Mouse (Mus musculus) lung, embryonic 14.5 days (tissue): Measurements from ENCODE around the gene E030018B13Rik. TPM values are rescaled to one million over a fixed set of nuclear protein-coding genes. Genes with fewer than 3 reads are reported as not detected.
A peak's percentile ranks its signal among the peaks of the same experiment; 100 is the strongest.

Source experiments
- ATAC-seq: fragments of 200-750 bp; cut with Nextera tagmentation; 2 replicates; pipeline ENCODE4 v1.8.0; 2017; ENCODE audit warnings: mild to moderate bottlenecking, moderate TSS enrichment, moderate library complexity; ENCODE audit not compliant: insufficient read depth
- DNase-seq: peaks from one replicate; pipeline ENCODE4 v3.0.0-alpha.2; 2015
- H3K27ac ChIP-seq: fragments of 300-500 bp; sonication (generic); 2 replicates; pipeline ENCODE4 v1.5.1; 2014; ENCODE audit warnings: low read depth, mild to moderate bottlenecking, moderate library complexity
- H3K27me3 ChIP-seq: fragments of 300-500 bp; sonication (generic); 2 replicates; pipeline ENCODE4 v1.6.1; 2014; ENCODE audit warnings: low read length, control low read depth; ENCODE audit not compliant: insufficient read depth
- H3K36me3 ChIP-seq: fragments of 300-500 bp; sonication (generic); 2 replicates; pipeline ENCODE4 v1.6.1; 2014; ENCODE audit warnings: control low read depth; ENCODE audit not compliant: insufficient read depth
- H3K4me1 ChIP-seq: fragments of 300-500 bp; sonication (generic); 2 replicates; pipeline ENCODE4 v1.6.1; 2014; ENCODE audit warnings: antibody characterized with exemption, control low read depth; ENCODE audit not compliant: insufficient read depth
- H3K4me2 ChIP-seq: fragments of 300-500 bp; sonication (generic); 2 replicates; pipeline ENCODE4 v1.6.1; 2014; ENCODE audit warnings: mild to moderate bottlenecking
- H3K4me3 ChIP-seq: fragments of 300-500 bp; sonication (generic); 2 replicates; pipeline ENCODE4 v1.5.1; 2014; ENCODE audit warnings: low read depth, low read length
- H3K9ac ChIP-seq: fragments of 300-500 bp; sonication (generic); 2 replicates; pipeline ENCODE4 v1.6.1; 2014
- H3K9me3 ChIP-seq: fragments of 300-500 bp; sonication (generic); 2 replicates; pipeline ENCODE4 v1.6.1; 2016; ENCODE audit warnings: low read depth, low read length, control low read depth
- CTCF ChIP-seq: IDR thresholded peaks from 2 replicates; pipeline ENCODE4 v1.5.1; 2016; ENCODE audit warnings: antibody characterized with exemption, low read depth
- WGBS: fragments of 180-500 bp; shearing (Covaris S2); extraction: QIAGEN DNeasy Blood & Tissue Kit; methylation state at CpG from one replicate; pipeline ENCODE4 v1.1.7; 2014; 5-methylcytosine and 5-hydroxymethylcytosine counted together
- polyA plus RNA-seq: library from polyadenylated mRNA; unstranded; fragments of >200 nt; fragmentation: Nextera tagmentation; extraction: Ambion mirVana; gene quantifications from 2 replicates; pipeline ENCODE4 v1.2.1, GENCODE M21; 2014

The E030018B13Rik gene
- polyA plus RNA-seq, 1 experiment from 2014 or later, result 0.18 TPM

GRCm38 (mm10) chr7:63879583-63879982 is 37.1 kb upstream of the E030018B13Rik start:
- Histone ChIP-seq H3K4me3 (no peak overlapping the region), H3K27ac (no peak overlapping the region), H3K27me3 (no peaks in the 10 kb centered on the region), H3K4me1 (no peaks in the 10 kb centered on the region), H3K9ac (no peak overlapping the region), H3K36me3 (no peaks in the 10 kb centered on the region), H3K9me3 (no peaks in the 10 kb centered on the region), H3K4me2 (no peak overlapping the region)
- no peak for TF ChIP-seq CTCF
- 82% methylated on average over 6 of the region's 6 CpGs for WGBS
- DNase-seq, result no peak
- no peak for ATAC-seq

GRCm38 (mm10) chr7:63882739-63883138 is 33.9 kb upstream of the E030018B13Rik start:
- 81% methylated on average over 7 of the region's 7 CpGs for WGBS
- no peaks in the 10 kb centered on the region for H3K36me3 ChIP-seq
- no peaks in the 10 kb centered on the region for H3K27me3 ChIP-seq

GRCm38 (mm10) chr7:63885025-63885424 is 31.6 kb upstream of the E030018B13Rik start:
- no peak overlapping the region for H3K27ac ChIP-seq
- H3K27me3 ChIP-seq, result no peaks in the 10 kb centered on the region
- DNase-seq (no peak), ATAC-seq (no peak)
- no peak overlapping the region for H3K9ac ChIP-seq
- H3K4me3 ChIP-seq, result no peak overlapping the region
- no peak for TF ChIP-seq CTCF
- 0 out of 2 replicates have a peak, but pooled peaks cover 5% of the 10 kb centered on the region for H3K4me1 ChIP-seq
- 68% methylated on average over 7 of the region's 7 CpGs for WGBS
- no peaks in the 10 kb centered on the region for H3K9me3 ChIP-seq
- H3K4me2 ChIP-seq, result no peak overlapping the region
- H3K36me3 ChIP-seq, result peaks cover 3% of the 10 kb centered on the region; the same call in 1 of the 2 replicates

More at GRCm38 (mm10) chr7:63882739-63883138, 33.9 kb upstream of the E030018B13Rik start:
- H3K27ac ChIP-seq, result no peak overlapping the region
- DNase-seq (no peak), ATAC-seq (no peak)
- no peak overlapping the region for H3K4me3 ChIP-seq
- no peaks in the 10 kb centered on the region for H3K9me3 ChIP-seq
- TF ChIP-seq CTCF, result no peak
- no peak overlapping the region for H3K4me2 ChIP-seq
- no peak overlapping the region for H3K9ac ChIP-seq
- 0 out of 2 replicates have a peak, but pooled peaks cover 5% of the 10 kb centered on the region for H3K4me1 ChIP-seq

- DNase-seq (peak; percentile 54), ATAC-seq (peak; percentile 37; the same call in 1 of the 2 replicates)
- no peak overlapping the region for H3K27ac ChIP-seq
Measured at GRCm38 (mm10) chr7:63887034-63887551, 29.6 kb upstream of the E030018B13Rik start.

GRCm38 (mm10) chr7:63887602-63888123 is 29.0 kb upstream of the E030018B13Rik start:
- no peak for TF ChIP-seq CTCF
- Histone ChIP-seq H3K27me3 (no peaks in the 10 kb centered on the region), H3K4me3 (no peak overlapping the region), H3K4me2 (no peak overlapping the region), H3K4me1 (0 out of 2 replicates have a peak, but pooled peaks cover 5% of the 10 kb centered on the region), H3K36me3 (peaks cover 11% of the 10 kb centered on the region; the same call in 1 of the 2 replicates), H3K9ac (no peak overlapping the region), H3K9me3 (no peaks in the 10 kb centered on the region), H3K27ac (no peak overlapping the region)
- ATAC-seq (no peak), DNase-seq (no peak)
- WGBS, result 79% methylated on average over 10 of the region's 10 CpGs

More at GRCm38 (mm10) chr7:63887034-63887551, 29.6 kb upstream of the E030018B13Rik start:
- TF ChIP-seq CTCF, result no peak
- peaks cover 11% of the 10 kb centered on the region; the same call in 1 of the 2 replicates for H3K36me3 ChIP-seq
- H3K9ac ChIP-seq, result no peak overlapping the region
- 34% methylated on average over 8 of the region's 8 CpGs for WGBS
- no peaks in the 10 kb centered on the region for H3K9me3 ChIP-seq
- no peak overlapping the region for H3K4me3 ChIP-seq
- H3K4me2 ChIP-seq, result no peak overlapping the region
- 0 out of 2 replicates have a peak, but pooled peaks cover 5% of the 10 kb centered on the region for H3K4me1 ChIP-seq
- H3K27me3 ChIP-seq, result no peaks in the 10 kb centered on the region

- TF ChIP-seq CTCF, result no peak
- Histone ChIP-seq H3K4me2 (no peak overlapping the region), H3K27me3 (no peaks in the 10 kb centered on the region), H3K36me3 (peaks cover 11% of the 10 kb centered on the region; the same call in 1 of the 2 replicates), H3K9ac (no peak overlapping the region), H3K4me1 (0 out of 2 replicates have a peak, but pooled peaks cover 5% of the 10 kb centered on the region), H3K9me3 (no peaks in the 10 kb centered on the region), H3K4me3 (no peak overlapping the region), H3K27ac (no peak overlapping the region)
- ATAC-seq, result no peak
- WGBS, result 57% methylated on average over 6 of the region's 6 CpGs
- DNase-seq, result no peak
Measured at GRCm38 (mm10) chr7:63888674-63889073, 28.0 kb upstream of the E030018B13Rik start.

- TF ChIP-seq CTCF, result no peak
Measured at GRCm38 (mm10) chr7:63889116-63889975, 27.3 kb upstream of the E030018B13Rik start.

More at GRCm38 (mm10) chr7:63889116-63889975, 27.3 kb upstream of the E030018B13Rik start:
- WGBS, result 78% methylated on average over 9 of the region's 9 CpGs
- no peak for ATAC-seq
- no peak for DNase-seq
- peaks cover 11% of the 10 kb centered on the region; the same call in 1 of the 2 replicates for H3K36me3 ChIP-seq
- H3K4me1 ChIP-seq, result 0 out of 2 replicates have a peak, but pooled peaks cover 5% of the 10 kb centered on the region
- no peak overlapping the region for H3K27ac ChIP-seq
- H3K4me2 ChIP-seq, result no peak overlapping the region
- no peaks in the 10 kb centered on the region for H3K27me3 ChIP-seq
- H3K9me3 ChIP-seq, result no peaks in the 10 kb centered on the region
- no peak overlapping the region for H3K4me3 ChIP-seq
- H3K9ac ChIP-seq, result no peak overlapping the region
